Mouse (Mus musculus) CH12.LX (cell line): ENCODE measurements at regions not wholly inside any gene's neighbourhood (a gene's known extent, or its start where the extent isn't known, plus 50 kb on each side); places are given as distances from the start of the nearest gene placed in this dataset.

ENCODE experiments used
- DNase-seq: peaks from one replicate; pipeline ENCODE4 v3.0.0-alpha.2; 2013; ENCODE audit errors: extremely low read depth
- H3K27ac ChIP-seq: 2 replicates; pipeline ENCODE4 v1.5.1; 2012; ENCODE audit warnings: low read depth, mild to moderate bottlenecking, control low read depth, moderate library complexity; ENCODE audit not compliant: insufficient read depth
- H3K27me3 ChIP-seq: replicated peaks from 2 replicates; pipeline ENCODE3; 2012; ENCODE audit warnings: inconsistent platforms
- H3K36me3 ChIP-seq, 2 experiments: replicated peaks in 1 of 2; 2 replicates each; pipeline versions ENCODE3 to v1.6.1; 2012; ENCODE audit warnings: inconsistent platforms in 1 of 2, low read length in 1 of 2, mild to moderate bottlenecking in 1 of 2, mixed read lengths in 1 of 2, moderate library complexity in 1 of 2; ENCODE audit not compliant: control insufficient read depth in 1 of 2, insufficient read depth in 1 of 2
- H3K4me1 ChIP-seq, 2 experiments: 2 replicates each; pipeline ENCODE4 v1.6.1; 2012; ENCODE audit warnings: inconsistent platforms in 1 of 2, moderate library complexity in 1 of 2; ENCODE audit not compliant: insufficient read depth in 2 of 2, control insufficient read depth in 1 of 2
- H3K4me2 ChIP-seq: 2 replicates; pipeline ENCODE4 v1.6.1; 2012; ENCODE audit warnings: low read depth, mild to moderate bottlenecking, control low read depth; ENCODE audit not compliant: poor library complexity, insufficient read depth, severe bottlenecking
- H3K4me3 ChIP-seq, 3 experiments: fragments of 150-350 bp in 1 of 3; sonication (generic) in 1 of 3; replicated peaks in 1 of 3; 2 replicates each; pipeline versions ENCODE3 to v1.5.1; 2011 to 2012; ENCODE audit warnings: low read depth in 2 of 3, low read length in 2 of 3, mild to moderate bottlenecking in 2 of 3, moderate library complexity in 2 of 3, control low read depth in 1 of 3, improper control_type of control experiment in 1 of 3, inconsistent platforms in 1 of 3, mixed read lengths in 1 of 3; ENCODE audit not compliant: poor library complexity in 1 of 3
- H3K79me2 ChIP-seq: replicated peaks from 2 replicates; pipeline ENCODE4 v1.6.1; 2012; ENCODE audit warnings: mild to moderate bottlenecking, moderate library complexity; ENCODE audit not compliant: control insufficient read depth, poor library complexity, insufficient read depth, severe bottlenecking; ENCODE audit errors: extremely low read depth
- H3K9ac ChIP-seq: 2 replicates; pipeline ENCODE4 v1.6.1; 2012; ENCODE audit warnings: low read depth, mild to moderate bottlenecking, control low read depth, moderate library complexity; ENCODE audit not compliant: insufficient read depth
- H3K9me3 ChIP-seq: replicated peaks from 2 replicates; pipeline ENCODE3; 2012; ENCODE audit warnings: low read length, inconsistent platforms, mixed read lengths
- BHLHE40 ChIP-seq: IDR thresholded peaks from 2 replicates; pipeline ENCODE4 v1.6.1; 2011; ENCODE audit warnings: mild to moderate bottlenecking, low read depth, low read length, improper control_type of control experiment
- CHD2 ChIP-seq: IDR thresholded peaks from 2 replicates; pipeline ENCODE4 v1.6.1; 2011; ENCODE audit warnings: low read length, improper control_type of control experiment
- E2F4 ChIP-seq: IDR thresholded peaks from 2 replicates; pipeline ENCODE4 v1.6.1; 2011; ENCODE audit warnings: low read depth, low read length, improper control_type of control experiment; ENCODE audit not compliant: insufficient replicate concordance
- EP300 ChIP-seq: IDR thresholded peaks from 2 replicates; pipeline ENCODE4 v1.6.1; 2011; ENCODE audit warnings: low read length, improper control_type of control experiment
- HCFC1 ChIP-seq: IDR thresholded peaks from 2 replicates; pipeline ENCODE4 v1.6.1; 2012; ENCODE audit warnings: low read depth, mild to moderate bottlenecking, inconsistent platforms, low read length, improper control_type of control experiment
- IRF4 ChIP-seq: IDR thresholded peaks from 2 replicates; pipeline ENCODE4 v1.6.1; 2014; ENCODE audit warnings: low read depth, mild to moderate bottlenecking, inconsistent platforms, low read length, improper control_type of control experiment
- JUND ChIP-seq: conservative IDR thresholded peaks from 2 replicates; pipeline ENCODE4 v1.6.1; 2011; ENCODE audit warnings: low read depth, low read length, improper control_type of control experiment
- KAT2A ChIP-seq: IDR thresholded peaks from 2 replicates; pipeline ENCODE4 v1.6.1; 2012; ENCODE audit warnings: low read length, improper control_type of control experiment, inconsistent platforms; ENCODE audit not compliant: insufficient replicate concordance
- MAFK ChIP-seq: IDR thresholded peaks from 2 replicates; pipeline ENCODE4 v1.6.1; 2011; ENCODE audit warnings: low read length, improper control_type of control experiment; ENCODE audit not compliant: insufficient replicate concordance
- MAX ChIP-seq: IDR thresholded peaks from 2 replicates; pipeline ENCODE4 v1.6.1; 2011; ENCODE audit warnings: low read length, improper control_type of control experiment
- MAZ ChIP-seq: IDR thresholded peaks from 2 replicates; pipeline ENCODE4 v1.6.1; 2012; ENCODE audit warnings: low read depth, mild to moderate bottlenecking, inconsistent platforms, low read length, improper control_type of control experiment, moderate library complexity
- MEF2A ChIP-seq: IDR thresholded peaks from 2 replicates; pipeline ENCODE4 v1.6.1; 2014; ENCODE audit warnings: low read depth, mild to moderate bottlenecking, inconsistent platforms, low read length, improper control_type of control experiment, borderline replicate concordance
- MXI1 ChIP-seq: IDR thresholded peaks from 2 replicates; pipeline ENCODE4 v1.6.1; 2011; ENCODE audit warnings: mild to moderate bottlenecking, low read depth, low read length, improper control_type of control experiment
- MYC ChIP-seq: IDR thresholded peaks from 2 replicates; pipeline ENCODE4 v1.6.1; 2011; ENCODE audit warnings: low read depth, mild to moderate bottlenecking, improper control_type of control experiment, low read length
- NRF1 ChIP-seq: IDR thresholded peaks from 2 replicates; pipeline ENCODE4 v1.6.1; 2014; ENCODE audit warnings: low read depth, mild to moderate bottlenecking, inconsistent platforms, low read length, improper control_type of control experiment, moderate library complexity
- PAX5 ChIP-seq: IDR thresholded peaks from 2 replicates; pipeline ENCODE4 v1.6.1; 2012; ENCODE audit warnings: low read length, inconsistent platforms, mixed read lengths
- POLR2A ChIP-seq: IDR thresholded peaks from 2 replicates; pipeline ENCODE4 v1.6.1; 2011; ENCODE audit warnings: low read depth, mild to moderate bottlenecking, improper control_type of control experiment, low read length
- POLR2AphosphoS2 ChIP-seq: IDR thresholded peaks from 2 replicates; pipeline ENCODE4 v1.6.1; 2011; ENCODE audit warnings: low read depth, low read length, improper control_type of control experiment
- RCOR1 ChIP-seq: conservative IDR thresholded peaks from 2 replicates; pipeline ENCODE4 v1.6.1; 2012; ENCODE audit warnings: low read depth, mild to moderate bottlenecking, inconsistent platforms, low read length, improper control_type of control experiment
- SIN3A ChIP-seq: IDR thresholded peaks from 2 replicates; pipeline ENCODE4 v1.6.1; 2012; ENCODE audit warnings: low read length, improper control_type of control experiment, inconsistent platforms
- USF1 ChIP-seq: IDR thresholded peaks from 2 replicates; pipeline ENCODE4 v1.6.1; 2014; ENCODE audit warnings: low read depth, mild to moderate bottlenecking, inconsistent platforms, low read length, improper control_type of control experiment
- USF2 ChIP-seq: conservative IDR thresholded peaks from 2 replicates; pipeline ENCODE4 v1.6.1; 2011; ENCODE audit warnings: low read depth, low read length, improper control_type of control experiment
- ZMIZ1 ChIP-seq: IDR thresholded peaks from 2 replicates; pipeline ENCODE4 v1.6.1; 2012; ENCODE audit warnings: low read depth, mild to moderate bottlenecking, inconsistent platforms, low read length, improper control_type of control experiment
- ZNF384 ChIP-seq: IDR thresholded peaks from 2 replicates; pipeline ENCODE4 v1.6.1; 2012; ENCODE audit warnings: low read depth, low read length, improper control_type of control experiment, inconsistent platforms
- dilution Hi-C: fragments of 300-500 bp; cut with MboI; formaldehyde crosslinking; loops from 2 replicates; pipeline ENCODE4 v1.14.3; 2020; ENCODE audit warnings: low sequenced_read_pairs; ENCODE audit not compliant: extremely low pct_unique_long_range_greater_than_20kb, extremely low pct_ligation_motif_present
- in situ Hi-C: fragments of 300-500 bp; cut with MboI; formaldehyde crosslinking; loops from 3 replicates; pipeline ENCODE4 v1.14.3; 2019; ENCODE audit warnings: low sequenced_read_pairs, low pct_ligation_motif_present, low pct_unique_long_range_greater_than_20kb, mixed read lengths

DNA sequence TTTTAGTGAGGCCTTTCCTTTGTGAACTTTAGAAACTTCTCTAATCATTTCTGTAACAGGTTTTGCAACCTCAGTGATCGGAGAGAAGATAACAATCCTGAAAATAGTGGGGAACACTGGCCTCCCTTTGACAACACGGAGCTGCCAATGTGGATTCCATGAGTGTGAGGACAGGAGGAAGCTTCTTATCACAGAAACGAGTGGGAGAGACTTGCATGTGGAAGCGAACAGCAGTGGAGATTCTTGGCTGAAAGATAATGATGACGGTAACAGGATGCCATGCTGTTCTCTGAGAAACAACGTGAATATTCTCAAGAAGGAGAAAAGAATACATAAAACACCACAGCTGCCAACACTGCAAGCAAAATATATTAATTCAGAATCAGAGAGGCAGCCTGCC, 1407.4 kb upstream of the Zeb2 start:
- Histone ChIP-seq H3K9me3 (no peaks in the 10 kb centered on the region), H3K4me2 (no peak overlapping the region), H3K79me2 (no peaks in the 10 kb centered on the region), H3K27me3 (no peaks in the 10 kb centered on the region), H3K4me3 (no peak overlapping the region), H3K4me1 (peaks cover 0 to 6% of the 10 kb centered on the region in 2 experiments; a peak in 3 of 4 replicates), H3K27ac (no peak overlapping the region), H3K9ac (no peak overlapping the region), H3K36me3 (no peaks in the 10 kb centered on the region)
- dilution Hi-C loops: no loop called here
- no peak for TF ChIP-seq SIN3A
- no peak for TF ChIP-seq POLR2A
- TF ChIP-seq MAFK: no peak
- TF ChIP-seq E2F4: no peak
- no peak for TF ChIP-seq HCFC1
- TF ChIP-seq BHLHE40: no peak
- TF ChIP-seq MXI1: no peak
- TF ChIP-seq USF1: no peak
- TF ChIP-seq POLR2AphosphoS2: no peak
- no peak for TF ChIP-seq KAT2A
- no peak for TF ChIP-seq EP300
- no peak for TF ChIP-seq MAZ
- no peak for TF ChIP-seq MYC
- no peak for TF ChIP-seq JUND
- no peak for TF ChIP-seq ZNF384
- no peak for TF ChIP-seq IRF4
- in situ Hi-C loops: no loop called here
- DNase-seq: no peak

- no peaks in the 10 kb centered on the region for H3K9me3 ChIP-seq
- no peak overlapping the region for H3K9ac ChIP-seq
- no peak for TF ChIP-seq PAX5
- no peak for TF ChIP-seq ZNF384
- no peak for TF ChIP-seq EP300
- no peak for TF ChIP-seq MEF2A
- TF ChIP-seq NRF1: no peak
- TF ChIP-seq MAX: no peak
- TF ChIP-seq USF2: no peak
- TF ChIP-seq MXI1: no peak
- TF ChIP-seq RCOR1: no peak
- no peak for TF ChIP-seq CHD2
- no peak for TF ChIP-seq ZMIZ1
- TF ChIP-seq E2F4: no peak
- peaks cover 0 to 6% of the 10 kb centered on the region in 2 experiments; a peak in 3 of 4 replicates for H3K4me1 ChIP-seq
- dilution Hi-C loops (no loop called here), in situ Hi-C loops (no loop called here)
- H3K36me3 ChIP-seq: no peaks in the 10 kb centered on the region
- no peak overlapping the region for H3K4me2 ChIP-seq
- H3K27me3 ChIP-seq: no peaks in the 10 kb centered on the region
- no peak overlapping the region for H3K27ac ChIP-seq
- H3K4me3 ChIP-seq: no peak overlapping the region
- H3K79me2 ChIP-seq: no peaks in the 10 kb centered on the region
- no peak for DNase-seq
These were observed 1404.2 kb upstream of the Zeb2 start for GRCm38 (mm10) chr2:46521147-46521965.
